Mouse (Mus musculus) right cerebral cortex, postnatal 36 days (tissue): ENCODE measurements at regions not wholly inside any gene's neighbourhood (a gene's known extent, or its start where the extent isn't known, plus 50 kb on each side); places are given as distances from the start of the nearest gene placed in this dataset.

ENCODE experiments used
- DNase-seq, 2 experiments: peaks; one replicate each; pipeline ENCODE4 v3.0.0; 2022; ENCODE audit warnings: low spot score in 2 of 2, mixed read lengths in 1 of 2

GRCm38 (mm10) chrX:77432846-77433810 is 77.7 kb upstream of the Tbl1x start:
- peak; percentile 87 to 89 for DNase-seq

- no peak for DNase-seq
These were observed 77.0 kb upstream of the Tbl1x start for GRCm38 (mm10) chrX:77433811-77434192.

- no peak for DNase-seq
These were observed 66.8 kb upstream of the Tbl1x start for GRCm38 (mm10) chrX:77443852-77444492.

GRCm38 (mm10) chrX:77446755-77447154 is 64.1 kb upstream of the Tbl1x start:
- no peak for DNase-seq

- DNase-seq: no peak
These were observed 58.7 kb upstream of the Tbl1x start for GRCm38 (mm10) chrX:77451977-77452675.
